Mouse (Mus musculus): ENCODE measurements around the gene Stim2. TPM values are rescaled to one million over a fixed set of nuclear protein-coding genes. Genes with fewer than 3 reads are reported as not detected.

Gene Stim2
- polyA plus RNA-seq, 1 experiment from 2014 or later = 11.3 TPM

GRCm38 (mm10) chr5:53967560-53967959, 30.7 kb upstream of the Stim2 start:
- WGBS = 74% methylated on average over 2 of the region's 2 CpGs
- Histone ChIP-seq H3K4me3 (no peak overlapping the region), H3K9ac (no peak overlapping the region), H3K27me3 (no peaks in the 10 kb centered on the region), H3K4me1 (replicated peaks) (peaks cover 8% of the 10 kb centered on the region), H3K9me3 (replicated peaks) (no peaks in the 10 kb centered on the region), H3K4me2 (no peak overlapping the region), H3K27ac (no peak overlapping the region), H3K36me3 (no peaks in the 10 kb centered on the region)
- ATAC-seq (replicated peaks; ENCODE audit: insufficient number of reproducible peaks, insufficient read depth, low FRiP score, low read depth) = no peak

DNA sequence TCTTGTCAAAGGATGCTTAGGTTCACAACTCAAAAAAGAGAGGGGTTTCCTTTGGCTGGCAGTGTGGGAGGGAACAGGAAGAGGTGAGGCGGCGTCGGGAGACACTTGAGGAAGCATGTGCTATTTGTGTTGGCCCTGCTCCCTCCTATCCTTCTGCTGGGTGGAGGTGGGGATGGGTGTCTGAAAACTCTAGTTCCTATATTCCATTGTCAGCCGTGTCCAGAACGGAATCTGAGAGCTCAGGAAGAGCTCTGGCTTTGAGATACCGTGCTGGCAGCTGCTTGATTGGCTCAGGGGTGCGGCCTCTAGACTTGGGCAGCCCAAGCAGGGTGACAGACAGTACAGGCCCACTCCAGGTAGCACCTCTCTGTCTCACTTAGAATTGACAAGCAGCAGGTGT, 28.1 kb upstream of the Stim2 start:
- Histone ChIP-seq H3K4me3 (no peak overlapping the region), H3K4me1 (replicated peaks) (peaks cover 8% of the 10 kb centered on the region), H3K36me3 (no peaks in the 10 kb centered on the region), H3K27ac (peak overlapping the region; percentile 50), H3K27me3 (no peaks in the 10 kb centered on the region), H3K9me3 (replicated peaks) (no peaks in the 10 kb centered on the region), H3K9ac (no peak overlapping the region), H3K4me2 (no peak overlapping the region)
- WGBS = 32% methylated on average over 7 of the region's 7 CpGs
- ATAC-seq (replicated peaks; ENCODE audit: insufficient number of reproducible peaks, insufficient read depth, low FRiP score, low read depth) = peak; percentile 84

DNA sequence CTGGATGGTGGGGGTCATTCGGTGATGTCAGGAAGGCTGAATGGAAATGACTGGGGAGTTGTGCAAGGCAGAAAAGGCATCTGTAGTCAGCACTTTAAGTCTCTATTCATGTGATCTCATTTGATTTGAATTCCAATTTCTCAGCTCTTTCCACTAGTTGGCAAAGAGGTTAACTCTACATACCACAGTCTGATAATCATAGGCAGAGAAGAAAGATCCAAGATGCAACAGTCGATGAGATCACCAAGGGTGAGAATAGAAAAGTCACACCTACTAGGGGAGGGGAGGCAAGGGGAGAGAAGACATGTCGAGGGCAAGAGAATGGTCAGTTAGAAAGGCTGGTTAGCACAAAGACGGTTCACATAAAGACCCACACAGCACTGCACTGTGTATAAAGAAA, 27.1 kb upstream of the Stim2 start:
- Histone ChIP-seq H3K4me2 (no peak overlapping the region), H3K4me3 (no peak overlapping the region), H3K27me3 (no peaks in the 10 kb centered on the region), H3K4me1 (replicated peaks) (peaks cover 8% of the 10 kb centered on the region), H3K9ac (no peak overlapping the region), H3K27ac (no peak overlapping the region), H3K36me3 (no peaks in the 10 kb centered on the region), H3K9me3 (replicated peaks) (no peaks in the 10 kb centered on the region)
- no peak for ATAC-seq (replicated peaks; ENCODE audit: insufficient number of reproducible peaks, insufficient read depth, low FRiP score, low read depth)
- WGBS = 55% methylated on average over 4 of the region's 4 CpGs

DNA sequence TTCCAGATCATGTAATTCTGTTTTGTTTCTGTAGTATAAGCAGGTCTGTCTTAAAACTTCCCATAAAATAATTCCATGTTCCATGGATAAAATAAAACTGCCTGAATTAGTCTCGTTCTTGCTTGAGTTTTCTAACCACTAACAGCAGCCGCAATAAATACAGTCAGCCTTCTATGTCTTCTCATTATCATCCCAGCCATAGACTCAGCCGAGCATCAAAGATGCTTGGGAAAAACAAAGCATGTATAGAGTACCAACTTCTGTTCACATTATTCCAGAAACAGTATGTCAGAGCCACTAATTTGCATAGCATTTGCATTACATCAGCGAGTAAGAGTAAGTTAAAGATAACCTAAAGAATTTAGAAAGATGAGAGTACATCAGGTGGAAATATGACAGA, 25.4 kb upstream of the Stim2 start:
- WGBS = 89% methylated on average over 4 of the region's 4 CpGs
- no peak for ATAC-seq (replicated peaks; ENCODE audit: insufficient number of reproducible peaks, insufficient read depth, low FRiP score, low read depth)
- no peaks in the 10 kb centered on the region for H3K27me3 ChIP-seq
- no peak overlapping the region for H3K4me2 ChIP-seq
- no peak overlapping the region for H3K9ac ChIP-seq
- no peaks in the 10 kb centered on the region for H3K36me3 ChIP-seq
- H3K4me3 ChIP-seq = no peak overlapping the region
- H3K9me3 ChIP-seq (replicated peaks) = no peaks in the 10 kb centered on the region
- no peak overlapping the region for H3K27ac ChIP-seq
- H3K4me1 ChIP-seq (replicated peaks) = peaks cover 8% of the 10 kb centered on the region

DNA sequence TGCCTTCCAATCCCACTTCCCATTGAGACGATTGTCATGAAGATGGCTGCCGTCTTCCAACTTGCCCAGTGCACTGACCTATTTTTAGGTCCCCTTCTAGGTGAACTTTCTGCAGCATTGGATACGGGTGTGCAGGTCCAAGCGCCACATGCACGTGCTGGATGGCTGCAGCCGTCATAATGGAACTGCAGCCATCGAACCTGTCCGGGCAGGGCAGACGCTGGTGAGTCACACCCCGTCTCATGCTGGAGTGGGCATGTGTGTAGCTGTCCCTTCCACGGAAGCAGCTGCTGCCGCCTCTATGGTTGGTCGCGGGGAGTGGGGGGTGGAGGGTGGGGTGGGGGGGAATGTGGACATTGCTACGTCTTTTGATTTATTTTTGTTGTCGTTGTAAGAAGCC, 21.8 kb upstream of the Stim2 start:
- H3K4me3 ChIP-seq = no peak overlapping the region
- no peak for ATAC-seq (replicated peaks; ENCODE audit: insufficient number of reproducible peaks, insufficient read depth, low FRiP score, low read depth)
- no peaks in the 10 kb centered on the region for H3K36me3 ChIP-seq
- 86% methylated on average over 16 of the region's 16 CpGs for WGBS
- H3K9ac ChIP-seq = no peak overlapping the region
- H3K27ac ChIP-seq = no peak overlapping the region
- H3K27me3 ChIP-seq = no peaks in the 10 kb centered on the region
- H3K9me3 ChIP-seq (replicated peaks) = no peaks in the 10 kb centered on the region
- no peak overlapping the region for H3K4me2 ChIP-seq
- no peaks in the 10 kb centered on the region for H3K4me1 ChIP-seq (replicated peaks)

DNA sequence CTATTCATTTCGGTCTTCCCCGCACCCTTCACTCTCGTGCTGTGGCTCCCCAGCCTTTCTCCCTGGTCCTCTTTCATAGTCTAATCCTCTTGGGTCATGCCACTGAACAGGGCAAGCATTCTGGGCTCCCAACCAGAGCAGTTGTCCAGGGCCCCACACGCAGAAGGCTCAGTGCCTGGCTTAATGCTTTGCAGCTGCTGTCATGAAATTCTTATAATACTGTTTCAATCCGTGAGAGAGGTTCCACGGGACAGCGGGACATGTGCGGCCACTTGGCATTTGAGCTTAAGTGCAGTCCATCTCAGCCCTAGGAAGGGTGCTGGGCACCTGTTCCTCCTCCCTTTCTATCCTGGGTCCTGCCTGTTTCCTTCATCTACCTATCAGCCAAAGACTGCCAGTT, 21.2 kb upstream of the Stim2 start:
- no peak overlapping the region for H3K4me2 ChIP-seq
- no peaks in the 10 kb centered on the region for H3K27me3 ChIP-seq
- H3K9ac ChIP-seq = no peak overlapping the region
- H3K36me3 ChIP-seq = no peaks in the 10 kb centered on the region
- ATAC-seq (replicated peaks; ENCODE audit: insufficient number of reproducible peaks, insufficient read depth, low FRiP score, low read depth) = no peak
- H3K4me3 ChIP-seq = no peak overlapping the region
- 83% methylated on average over 8 of the region's 8 CpGs for WGBS
- no peaks in the 10 kb centered on the region for H3K4me1 ChIP-seq (replicated peaks)
- H3K27ac ChIP-seq = no peak overlapping the region
- H3K9me3 ChIP-seq (replicated peaks) = no peaks in the 10 kb centered on the region

GRCm38 (mm10) chr5:53983358-53983757, 14.9 kb upstream of the Stim2 start:
- WGBS = 72% methylated on average over 4 of the region's 4 CpGs
- no peak for ATAC-seq (replicated peaks; ENCODE audit: insufficient number of reproducible peaks, insufficient read depth, low FRiP score, low read depth)

GRCm38 (mm10) chr5:53985632-53986031, 12.7 kb upstream of the Stim2 start:
- no peak for ATAC-seq (replicated peaks; ENCODE audit: insufficient number of reproducible peaks, insufficient read depth, low FRiP score, low read depth)
- Histone ChIP-seq H3K27me3 (no peaks in the 10 kb centered on the region), H3K4me3 (no peak overlapping the region), H3K4me2 (no peak overlapping the region), H3K9me3 (replicated peaks) (no peaks in the 10 kb centered on the region), H3K27ac (no peak overlapping the region), H3K4me1 (replicated peaks) (no peaks in the 10 kb centered on the region), H3K36me3 (no peaks in the 10 kb centered on the region), H3K9ac (no peak overlapping the region)
- WGBS = 82% methylated on average over 3 of the region's 3 CpGs

More at GRCm38 (mm10) chr5:53983358-53983757, 14.9 kb upstream of the Stim2 start:
- H3K9me3 ChIP-seq (replicated peaks) = no peaks in the 10 kb centered on the region
- no peak overlapping the region for H3K27ac ChIP-seq
- no peak overlapping the region for H3K4me2 ChIP-seq
- no peak overlapping the region for H3K9ac ChIP-seq
- no peaks in the 10 kb centered on the region for H3K36me3 ChIP-seq
- H3K4me3 ChIP-seq = no peak overlapping the region
- H3K4me1 ChIP-seq (replicated peaks) = no peaks in the 10 kb centered on the region
- H3K27me3 ChIP-seq = no peaks in the 10 kb centered on the region

DNA sequence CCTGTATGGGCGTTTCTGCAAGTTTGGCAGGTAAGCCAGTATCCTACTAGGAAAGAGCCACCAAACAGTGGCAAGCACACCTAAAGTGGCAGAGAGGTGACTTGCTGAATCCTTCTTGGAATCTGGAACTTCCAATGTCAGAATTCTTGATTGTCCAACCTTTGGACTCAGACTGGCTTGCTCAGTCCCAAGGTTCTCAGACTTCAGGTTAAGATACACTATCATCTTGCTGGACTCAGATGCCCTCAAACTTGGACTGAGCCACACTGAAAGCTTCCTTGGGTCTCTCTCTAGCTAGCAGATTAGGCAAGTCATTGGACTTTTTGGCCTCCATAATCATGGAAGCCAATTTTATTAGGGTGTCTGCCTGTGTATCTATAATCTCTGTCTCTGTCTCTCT, 10.8 kb upstream of the Stim2 start:
- H3K27ac ChIP-seq = no peak overlapping the region
- H3K4me3 ChIP-seq = no peak overlapping the region
- no peaks in the 10 kb centered on the region for H3K9me3 ChIP-seq (replicated peaks)
- 82% methylated on average over 1 of the region's 1 CpGs for WGBS
- no peaks in the 10 kb centered on the region for H3K36me3 ChIP-seq
- no peak overlapping the region for H3K9ac ChIP-seq
- H3K4me2 ChIP-seq = no peak overlapping the region
- no peaks in the 10 kb centered on the region for H3K4me1 ChIP-seq (replicated peaks)
- ATAC-seq (replicated peaks; ENCODE audit: insufficient number of reproducible peaks, insufficient read depth, low FRiP score, low read depth) = no peak
- no peaks in the 10 kb centered on the region for H3K27me3 ChIP-seq

- no peaks in the 10 kb centered on the region for H3K36me3 ChIP-seq
- WGBS = 90% methylated on average over 1 of the region's 1 CpGs
- no peak overlapping the region for H3K4me2 ChIP-seq
- no peak for ATAC-seq (replicated peaks; ENCODE audit: insufficient number of reproducible peaks, insufficient read depth, low FRiP score, low read depth)
- no peak overlapping the region for H3K9ac ChIP-seq
- H3K27ac ChIP-seq = no peak overlapping the region
- no peak overlapping the region for H3K4me3 ChIP-seq
- no peaks in the 10 kb centered on the region for H3K27me3 ChIP-seq
- no peaks in the 10 kb centered on the region for H3K9me3 ChIP-seq (replicated peaks)
- H3K4me1 ChIP-seq (replicated peaks) = no peaks in the 10 kb centered on the region
These were observed 10.2 kb upstream of the Stim2 start for GRCm38 (mm10) chr5:53988053-53988452.

GRCm38 (mm10) chr5:53992616-53993015, 5.7 kb upstream of the Stim2 start:
- Histone ChIP-seq H3K9me3 (replicated peaks) (no peaks in the 10 kb centered on the region), H3K27ac (no peak overlapping the region), H3K9ac (no peak overlapping the region), H3K4me3 (no peak overlapping the region), H3K4me1 (replicated peaks) (peaks cover 10% of the 10 kb centered on the region; the same call in 1 of the 2 replicates), H3K4me2 (no peak overlapping the region), H3K36me3 (no peaks in the 10 kb centered on the region), H3K27me3 (no peaks in the 10 kb centered on the region)
- WGBS = 73% methylated on average over 7 of the region's 7 CpGs
- ATAC-seq (replicated peaks; ENCODE audit: insufficient number of reproducible peaks, insufficient read depth, low FRiP score, low read depth) = no peak

GRCm38 (mm10) chr5:53994576-53994975, 3.7 kb upstream of the Stim2 start:
- Histone ChIP-seq H3K4me2 (peak overlapping the region; percentile 94), H3K36me3 (no peaks in the 10 kb centered on the region), H3K4me3 (no peak overlapping the region; the same call in 1 of the 2 replicates), H3K27me3 (no peaks in the 10 kb centered on the region), H3K9me3 (replicated peaks) (no peaks in the 10 kb centered on the region), H3K4me1 (replicated peaks) (peaks cover 14% of the 10 kb centered on the region; the same call in 1 of the 2 replicates), H3K9ac (no peak overlapping the region), H3K27ac (no peak overlapping the region)
- WGBS = 49% methylated on average over 4 of the region's 4 CpGs
- no peak for ATAC-seq (replicated peaks; ENCODE audit: insufficient number of reproducible peaks, insufficient read depth, low FRiP score, low read depth)

Data from heart, embryonic 15.5 days (tissue).